Mouse (Mus musculus): ENCODE data around the gene Dlx3. TPM values are rescaled to one million over a fixed set of nuclear protein-coding genes. Genes with fewer than 3 reads are reported as not detected.

The Dlx3 gene
- polyA plus RNA-seq, 1 experiment from 2014 or later: not detected

DNA sequence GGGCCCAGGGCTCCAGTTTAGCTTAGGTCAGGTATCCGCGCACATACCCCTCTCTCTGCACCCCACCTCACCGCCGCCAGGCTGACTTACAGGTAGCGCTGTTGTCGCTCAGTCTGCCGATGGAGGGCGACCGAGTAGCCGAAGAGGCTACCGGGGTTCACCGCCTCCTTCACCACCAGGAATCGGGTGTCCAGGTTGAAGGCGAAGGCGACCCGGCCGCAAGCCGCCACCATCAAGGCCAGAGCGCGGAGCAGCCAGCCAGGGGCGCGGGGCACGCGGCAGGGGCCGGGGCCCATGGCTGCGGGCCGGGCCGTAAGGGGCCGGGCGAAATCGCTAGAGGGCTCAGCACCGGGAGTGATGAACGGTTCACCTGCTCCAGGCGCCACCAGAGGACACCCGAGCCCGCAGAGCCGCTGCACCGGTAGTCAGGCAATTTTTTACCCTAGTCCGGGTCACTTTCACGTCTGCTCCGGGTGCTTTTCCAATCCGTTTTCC is 43.8 kb upstream of the Dlx3 start:
- peak; percentile 69 for ATAC-seq (ENCODE audit: low read depth)
- Histone ChIP-seq H3K9ac (replicated peaks; ENCODE audit: low read depth, low read length) (peak overlapping the region; percentile 70), H3K4me1 (ENCODE audit: control insufficient read depth, insufficient read depth, low read length) (no peaks in the 10 kb centered on the region; the same call in 1 of the 2 replicates), H3K27ac (ENCODE audit: low read depth, low read length) (peak overlapping the region; percentile 52; the same call in 1 of the 2 replicates), H3K36me3 (ENCODE audit: control insufficient read depth, insufficient read depth, low read length) (no peaks in the 10 kb centered on the region), H3K4me2 (ENCODE audit: low read depth, low read length) (peak overlapping the region; percentile 80), H3K9me3 (ENCODE audit: control insufficient read depth, low read length) (no peaks in the 10 kb centered on the region), H3K27me3 (ENCODE audit: control insufficient read depth, insufficient read depth, low read length) (peaks cover 21% of the 10 kb centered on the region), H3K4me3 (ENCODE audit: low read depth, low read length) (peak overlapping the region; percentile 64)
- under 1% methylated on average over 42 of the region's 42 CpGs for WGBS

DNA sequence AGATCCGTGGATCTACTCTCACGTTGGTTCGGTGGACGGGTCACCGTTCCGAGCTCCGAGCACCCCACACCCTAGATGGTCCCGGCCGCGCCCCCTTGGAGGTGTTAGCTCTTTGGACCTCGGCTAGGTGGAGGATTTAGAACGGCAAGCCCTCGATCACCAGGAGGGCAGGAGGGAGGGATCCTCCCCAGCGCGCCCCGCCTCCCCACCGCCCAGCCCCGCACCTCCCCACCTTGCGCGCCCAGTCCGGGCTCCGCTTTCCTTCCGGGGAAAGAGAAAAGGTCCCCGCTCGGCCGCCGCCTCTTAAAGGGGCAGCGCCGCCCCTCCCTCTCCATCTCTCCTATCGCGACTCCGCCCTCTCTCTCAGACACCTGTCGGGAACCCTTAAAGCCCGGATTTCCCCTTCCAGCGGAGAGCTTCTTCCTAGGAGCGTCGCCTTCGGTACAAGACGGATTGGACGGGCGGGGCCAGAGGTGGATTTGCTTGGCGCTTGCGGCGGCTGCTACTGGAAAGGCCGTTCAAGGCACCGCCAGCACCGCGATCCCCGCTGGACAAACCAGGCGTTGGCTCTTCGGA is 43.3 kb upstream of the Dlx3 start, which contains the start of gene Itga3:
Itga3 (minus strand) TSS at position 266 of the 576 bp plus-strand sequence.
- peak within 1 kb of the TSS; percentile 52; the same call in 1 of the 2 replicates for H3K27ac ChIP-seq (ENCODE audit: low read depth, low read length)
- peak within 1 kb of the TSS; percentile 80 for H3K4me2 ChIP-seq (ENCODE audit: low read depth, low read length)
- ATAC-seq (ENCODE audit: low read depth): peak; percentile 85
- H3K9me3 ChIP-seq (ENCODE audit: control insufficient read depth, low read length): no peaks in the 10 kb centered on the region
- peak within 1 kb of the TSS; percentile 64 for H3K4me3 ChIP-seq (ENCODE audit: low read depth, low read length)
- H3K36me3 ChIP-seq (ENCODE audit: control insufficient read depth, insufficient read depth, low read length): no peaks in the 10 kb centered on the region
- under 1% methylated on average over 50 of the region's 51 CpGs for WGBS
- H3K4me1 ChIP-seq (ENCODE audit: control insufficient read depth, insufficient read depth, low read length): no peaks in the 10 kb centered on the region; the same call in 1 of the 2 replicates
- peaks cover 21% of the 10 kb centered on the region for H3K27me3 ChIP-seq (ENCODE audit: control insufficient read depth, insufficient read depth, low read length)
- peak within 1 kb of the TSS; percentile 70 for H3K9ac ChIP-seq (replicated peaks; ENCODE audit: low read depth, low read length)

DNA sequence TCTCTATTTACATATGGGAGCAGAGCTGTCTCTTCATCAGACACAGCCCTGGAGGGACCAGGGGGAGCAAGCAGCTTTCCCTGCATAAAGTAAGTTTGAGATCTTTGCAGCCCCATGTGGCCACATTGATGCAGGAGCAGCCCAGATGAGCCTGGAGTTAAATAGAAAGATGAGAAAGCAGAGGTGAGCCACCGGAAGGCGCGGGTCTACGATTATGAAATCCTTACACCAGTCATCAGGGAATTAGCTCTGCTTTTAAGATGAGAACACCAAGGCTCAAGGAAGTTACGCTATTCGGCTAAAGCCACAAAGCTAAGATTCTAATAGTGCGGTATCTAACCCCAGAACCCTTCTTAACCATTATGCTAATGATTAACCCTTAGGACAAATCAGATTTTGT is 42.0 kb upstream of the Dlx3 start:
- Histone ChIP-seq H3K27ac (ENCODE audit: low read depth, low read length) (no peak overlapping the region), H3K9ac (replicated peaks; ENCODE audit: low read depth, low read length) (no peak overlapping the region), H3K4me2 (ENCODE audit: low read depth, low read length) (no peak overlapping the region), H3K27me3 (ENCODE audit: control insufficient read depth, insufficient read depth, low read length) (peaks cover 23% of the 10 kb centered on the region), H3K4me3 (ENCODE audit: low read depth, low read length) (no peak overlapping the region), H3K9me3 (ENCODE audit: control insufficient read depth, low read length) (no peaks in the 10 kb centered on the region), H3K36me3 (ENCODE audit: control insufficient read depth, insufficient read depth, low read length) (no peaks in the 10 kb centered on the region), H3K4me1 (ENCODE audit: control insufficient read depth, insufficient read depth, low read length) (no peaks in the 10 kb centered on the region; the same call in 1 of the 2 replicates)
- 66% methylated on average over 7 of the region's 7 CpGs for WGBS
- ATAC-seq (ENCODE audit: low read depth): no peak

DNA sequence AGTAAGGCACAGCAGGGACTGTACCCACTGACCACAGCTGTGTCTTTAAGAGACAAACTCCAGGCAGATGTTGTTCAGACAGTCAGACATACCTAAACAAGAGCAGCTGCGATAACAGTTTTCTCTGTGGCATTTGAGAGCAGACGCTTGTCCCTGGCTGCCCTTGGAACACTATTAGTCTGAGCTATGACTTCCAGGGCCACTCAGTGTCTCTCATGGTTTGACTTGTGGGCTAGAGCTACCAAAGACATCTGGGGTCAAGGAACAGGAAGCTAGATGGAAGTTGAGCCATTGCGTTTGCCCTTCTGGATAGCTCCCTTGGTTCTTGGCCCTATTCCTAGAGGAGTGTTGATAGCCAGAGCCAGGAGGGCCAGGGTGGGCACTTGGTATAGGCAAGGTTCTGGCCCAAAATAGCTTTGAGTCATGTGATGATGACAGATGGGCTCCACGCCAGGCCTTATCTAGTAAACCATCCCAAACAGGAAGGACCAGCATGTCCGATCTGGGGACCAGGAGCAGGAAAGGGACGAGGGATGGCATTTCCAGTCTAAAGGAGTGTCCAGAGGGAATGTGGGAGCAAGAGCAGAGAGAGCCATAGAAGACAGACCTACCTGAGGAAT is 40.6 kb upstream of the Dlx3 start:
- Histone ChIP-seq H3K27me3 (ENCODE audit: control insufficient read depth, insufficient read depth, low read length) (peaks cover 20% of the 10 kb centered on the region), H3K9me3 (ENCODE audit: control insufficient read depth, low read length) (no peaks in the 10 kb centered on the region), H3K4me1 (ENCODE audit: control insufficient read depth, insufficient read depth, low read length) (no peaks in the 10 kb centered on the region; the same call in 1 of the 2 replicates), H3K9ac (replicated peaks; ENCODE audit: low read depth, low read length) (no peak overlapping the region), H3K27ac (ENCODE audit: low read depth, low read length) (no peak overlapping the region), H3K36me3 (ENCODE audit: control insufficient read depth, insufficient read depth, low read length) (no peaks in the 10 kb centered on the region), H3K4me3 (ENCODE audit: low read depth, low read length) (no peak overlapping the region), H3K4me2 (ENCODE audit: low read depth, low read length) (no peak overlapping the region)
- 86% methylated on average over 6 of the region's 6 CpGs for WGBS
- no peak for ATAC-seq (ENCODE audit: low read depth)

DNA sequence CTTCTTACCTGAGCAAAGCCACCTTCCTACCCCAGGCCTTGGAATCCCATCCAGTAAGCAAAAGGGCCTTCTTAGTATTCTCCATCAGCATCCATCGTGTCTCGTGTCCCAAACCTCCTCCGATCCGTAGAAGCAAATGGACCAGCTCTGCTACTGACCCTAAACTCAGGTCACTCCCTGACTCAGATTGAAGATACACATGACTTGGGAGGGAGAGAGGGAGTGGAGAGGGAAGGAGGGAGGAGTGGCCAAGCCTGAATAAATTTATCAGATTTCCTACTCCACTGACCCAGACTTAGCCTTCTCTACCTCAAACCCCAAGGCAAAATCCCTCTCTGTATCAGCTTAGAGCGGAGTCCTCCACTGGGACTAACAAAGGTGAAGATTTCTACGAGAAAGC is 39.1 kb upstream of the Dlx3 start:
- Histone ChIP-seq H3K36me3 (ENCODE audit: control insufficient read depth, insufficient read depth, low read length) (no peaks in the 10 kb centered on the region), H3K27ac (ENCODE audit: low read depth, low read length) (no peak overlapping the region), H3K4me3 (ENCODE audit: low read depth, low read length) (no peak overlapping the region), H3K27me3 (ENCODE audit: control insufficient read depth, insufficient read depth, low read length) (peaks cover 14% of the 10 kb centered on the region), H3K9ac (replicated peaks; ENCODE audit: low read depth, low read length) (no peak overlapping the region), H3K9me3 (ENCODE audit: control insufficient read depth, low read length) (no peaks in the 10 kb centered on the region), H3K4me2 (ENCODE audit: low read depth, low read length) (no peak overlapping the region), H3K4me1 (ENCODE audit: control insufficient read depth, insufficient read depth, low read length) (no peaks in the 10 kb centered on the region)
- WGBS: 80% methylated on average over 6 of the region's 6 CpGs
- ATAC-seq (ENCODE audit: low read depth): no peak

DNA sequence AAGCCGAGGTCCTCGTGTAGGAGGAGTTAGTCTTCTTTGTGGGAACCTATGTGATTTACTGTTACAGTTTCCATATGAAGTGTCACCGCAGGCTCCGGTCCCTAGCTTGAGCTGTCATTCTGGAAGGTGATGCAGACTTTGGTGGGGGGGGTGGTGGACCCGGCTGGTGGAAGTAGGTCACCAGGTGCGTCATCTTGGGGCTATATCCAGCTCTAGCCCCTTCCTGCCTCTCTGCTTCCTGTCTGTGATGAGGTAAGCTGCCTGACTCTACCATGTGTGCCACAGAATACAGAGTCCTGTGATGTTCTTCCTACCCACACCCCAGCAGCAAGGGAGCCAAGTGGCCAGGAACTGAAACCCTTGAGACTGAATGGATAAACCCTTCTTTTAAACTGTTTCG is 37.0 kb upstream of the Dlx3 start:
- H3K27ac ChIP-seq (ENCODE audit: low read depth, low read length): no peak overlapping the region
- no peak overlapping the region for H3K4me3 ChIP-seq (ENCODE audit: low read depth, low read length)
- WGBS: 92% methylated on average over 7 of the region's 7 CpGs
- no peak for ATAC-seq (ENCODE audit: low read depth)
- H3K9me3 ChIP-seq (ENCODE audit: control insufficient read depth, low read length): no peaks in the 10 kb centered on the region
- H3K36me3 ChIP-seq (ENCODE audit: control insufficient read depth, insufficient read depth, low read length): no peaks in the 10 kb centered on the region
- no peak overlapping the region for H3K9ac ChIP-seq (replicated peaks; ENCODE audit: low read depth, low read length)
- no peak overlapping the region for H3K4me2 ChIP-seq (ENCODE audit: low read depth, low read length)
- H3K27me3 ChIP-seq (ENCODE audit: control insufficient read depth, insufficient read depth, low read length): peaks cover 5% of the 10 kb centered on the region
- no peaks in the 10 kb centered on the region for H3K4me1 ChIP-seq (ENCODE audit: control insufficient read depth, insufficient read depth, low read length)

DNA sequence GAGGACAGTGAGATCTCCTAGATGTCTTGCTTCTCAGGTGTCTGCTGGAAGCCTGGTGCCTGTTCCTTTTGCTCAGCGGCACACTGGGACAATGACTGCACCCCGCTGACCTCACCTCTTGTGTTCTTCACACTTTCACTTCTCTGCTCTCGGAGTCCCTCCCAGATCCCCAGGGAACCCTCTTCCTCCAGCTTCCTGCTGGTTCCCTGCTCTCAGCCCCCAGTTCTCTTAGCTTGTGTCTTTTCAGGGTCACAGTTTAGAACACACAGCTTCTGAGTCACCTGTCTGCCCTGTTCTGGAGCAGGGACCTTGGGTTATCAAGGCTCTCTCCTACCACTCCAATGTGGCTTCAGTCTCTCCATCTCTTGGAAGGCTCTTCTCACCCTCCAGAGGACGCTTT is 35.7 kb upstream of the Dlx3 start:
- Histone ChIP-seq H3K27me3 (ENCODE audit: control insufficient read depth, insufficient read depth, low read length) (peaks cover 2% of the 10 kb centered on the region; the same call in 1 of the 2 replicates), H3K27ac (ENCODE audit: low read depth, low read length) (no peak overlapping the region), H3K4me2 (ENCODE audit: low read depth, low read length) (no peak overlapping the region), H3K9ac (replicated peaks; ENCODE audit: low read depth, low read length) (no peak overlapping the region), H3K36me3 (ENCODE audit: control insufficient read depth, insufficient read depth, low read length) (no peaks in the 10 kb centered on the region), H3K4me1 (ENCODE audit: control insufficient read depth, insufficient read depth, low read length) (no peaks in the 10 kb centered on the region), H3K4me3 (ENCODE audit: low read depth, low read length) (no peak overlapping the region), H3K9me3 (ENCODE audit: control insufficient read depth, low read length) (no peaks in the 10 kb centered on the region)
- WGBS: 35% methylated on average over 4 of the region's 4 CpGs
- no peak for ATAC-seq (ENCODE audit: low read depth)

DNA sequence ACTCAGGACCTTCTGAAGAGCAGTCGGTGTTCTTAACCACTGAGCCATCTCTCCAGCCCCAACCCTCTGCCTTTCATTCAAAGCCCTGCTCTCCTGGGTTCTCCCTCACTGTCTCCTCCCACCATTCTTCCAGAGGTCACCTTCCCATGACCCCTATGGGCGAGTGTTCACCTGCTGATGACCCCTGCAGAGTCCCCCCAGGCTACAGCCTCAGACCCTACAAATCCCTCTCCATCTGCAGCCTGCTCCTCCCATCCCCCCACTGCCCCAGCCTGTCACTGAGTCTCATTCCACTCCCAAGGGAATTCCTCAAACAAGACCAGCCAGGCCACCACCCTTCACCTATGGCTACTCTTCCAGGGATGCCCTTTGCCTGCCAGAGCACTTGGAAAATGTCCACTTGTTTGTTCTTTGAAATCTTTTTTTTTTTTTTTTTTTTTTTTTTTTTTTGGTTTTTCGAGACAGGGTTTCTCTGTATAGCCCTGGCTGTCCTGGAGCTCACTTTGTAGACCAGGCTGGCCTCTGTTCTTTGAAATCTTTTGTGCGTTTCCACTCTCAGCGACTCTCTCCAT is 35.0 kb upstream of the Dlx3 start:
- no peak overlapping the region for H3K9ac ChIP-seq (replicated peaks; ENCODE audit: low read depth, low read length)
- WGBS: 37% methylated on average over 5 of the region's 5 CpGs
- H3K9me3 ChIP-seq (ENCODE audit: control insufficient read depth, low read length): no peaks in the 10 kb centered on the region
- peaks cover 2% of the 10 kb centered on the region; the same call in 1 of the 2 replicates for H3K27me3 ChIP-seq (ENCODE audit: control insufficient read depth, insufficient read depth, low read length)
- no peaks in the 10 kb centered on the region for H3K36me3 ChIP-seq (ENCODE audit: control insufficient read depth, insufficient read depth, low read length)
- no peak overlapping the region for H3K4me3 ChIP-seq (ENCODE audit: low read depth, low read length)
- no peaks in the 10 kb centered on the region for H3K4me1 ChIP-seq (ENCODE audit: control insufficient read depth, insufficient read depth, low read length)
- H3K27ac ChIP-seq (ENCODE audit: low read depth, low read length): no peak overlapping the region
- no peak for ATAC-seq (ENCODE audit: low read depth)
- H3K4me2 ChIP-seq (ENCODE audit: low read depth, low read length): no peak overlapping the region

DNA sequence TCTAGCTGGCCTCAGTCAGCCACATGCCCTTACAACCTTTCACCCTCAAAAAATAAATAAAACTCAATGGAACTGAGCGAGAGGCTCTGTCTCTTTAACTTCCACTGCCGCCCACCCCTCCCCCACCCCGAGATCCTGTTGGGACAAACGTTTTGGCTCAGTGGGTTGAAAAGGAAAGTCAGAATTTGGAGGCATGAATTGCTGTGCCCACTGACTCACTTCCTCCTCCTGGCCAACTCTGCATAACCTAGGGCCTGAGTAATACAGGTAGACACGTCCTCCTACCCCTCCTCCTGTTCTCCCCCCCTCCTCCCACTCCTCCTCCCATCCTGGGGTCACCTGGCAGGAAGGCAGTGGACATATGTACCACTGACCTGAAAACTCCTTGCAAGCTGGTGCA is 34.2 kb upstream of the Dlx3 start:
- no peak for ATAC-seq (ENCODE audit: low read depth)
- H3K27me3 ChIP-seq (ENCODE audit: control insufficient read depth, insufficient read depth, low read length): peaks cover 2% of the 10 kb centered on the region; the same call in 1 of the 2 replicates
- H3K36me3 ChIP-seq (ENCODE audit: control insufficient read depth, insufficient read depth, low read length): no peaks in the 10 kb centered on the region
- H3K4me2 ChIP-seq (ENCODE audit: low read depth, low read length): no peak overlapping the region
- H3K9me3 ChIP-seq (ENCODE audit: control insufficient read depth, low read length): no peaks in the 10 kb centered on the region
- H3K9ac ChIP-seq (replicated peaks; ENCODE audit: low read depth, low read length): no peak overlapping the region
- no peak overlapping the region for H3K27ac ChIP-seq (ENCODE audit: low read depth, low read length)
- H3K4me3 ChIP-seq (ENCODE audit: low read depth, low read length): no peak overlapping the region
- no peaks in the 10 kb centered on the region for H3K4me1 ChIP-seq (ENCODE audit: control insufficient read depth, insufficient read depth, low read length)
- WGBS: 21% methylated on average over 5 of the region's 5 CpGs
